Mouse (Mus musculus) E14TG2a.4 (cell line): Measurements from ENCODE around the gene Gm14137.

Source experiments
- H3K27me3 ChIP-seq: 2 replicates; pipeline ENCODE4 v1.6.1; 2014; ENCODE audit warnings: low read length, control low read depth; ENCODE audit not compliant: insufficient read depth
- H3K36me3 ChIP-seq: 2 replicates; pipeline ENCODE4 v1.6.1; 2014; ENCODE audit warnings: low read length, control low read depth; ENCODE audit not compliant: insufficient read depth
- H3K4me1 ChIP-seq: replicated peaks from 2 replicates; pipeline ENCODE4 v1.6.1; 2014; ENCODE audit warnings: low read depth, low read length, control low read depth
- H3K4me3 ChIP-seq: replicated peaks from 2 replicates; pipeline ENCODE4 v1.5.1; 2014; ENCODE audit warnings: mild to moderate bottlenecking, low read length
- H3K9me3 ChIP-seq: 2 replicates; pipeline ENCODE4 v1.6.1; 2014; ENCODE audit warnings: low read length, control low read depth
- CTCF ChIP-seq: conservative IDR thresholded peaks from 2 replicates; pipeline ENCODE4 v1.5.1; 2014; ENCODE audit warnings: low read length
- NANOG ChIP-seq: IDR thresholded peaks from 2 replicates; pipeline ENCODE4 v1.6.1; 2014; ENCODE audit warnings: borderline replicate concordance, low read length, mixed read lengths
- POU5F1 ChIP-seq: IDR thresholded peaks from 2 replicates; pipeline ENCODE4 v1.6.1; 2014; ENCODE audit warnings: low read length, borderline replicate concordance

Gene Gm14137

DNA sequence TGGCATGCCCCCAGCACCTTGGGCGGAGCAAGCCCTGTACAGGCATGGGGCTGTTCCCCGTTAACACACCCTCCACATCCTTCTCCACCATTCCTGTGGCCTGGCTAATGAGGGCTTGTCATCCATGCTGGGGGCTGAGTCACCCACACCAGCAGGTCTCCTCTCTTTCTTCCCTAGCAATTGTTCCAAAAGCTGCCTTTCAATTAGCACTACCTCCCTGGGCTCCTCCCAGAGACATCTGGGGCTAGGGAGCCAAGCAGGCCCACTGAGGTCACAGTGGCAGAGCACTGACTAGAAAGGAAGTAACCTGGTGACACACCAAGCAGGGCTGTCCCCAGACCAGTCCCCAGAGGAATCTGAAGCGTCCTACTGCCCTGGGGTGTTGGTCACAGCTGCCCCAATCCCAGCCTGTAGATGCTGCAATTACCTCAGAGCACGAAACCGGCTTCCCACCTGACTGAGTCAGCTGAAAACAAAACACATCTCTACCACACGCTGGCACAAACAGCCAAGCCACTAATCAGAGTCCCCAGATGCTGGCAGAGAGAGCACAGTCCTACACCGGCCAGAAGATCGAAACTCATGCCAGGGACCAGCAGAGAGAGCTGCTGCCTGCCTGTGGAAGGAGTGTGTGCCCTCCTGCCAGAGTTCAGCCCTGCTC, at the start of gene Gm14137:
Gene Gm14137, plus strand, starts transcription at position 519 of the 661 bp plus-strand sequence.
- H3K27me3 ChIP-seq = peaks cover 9% of the 10 kb centered on the region
- TF ChIP-seq CTCF (no peak), NANOG (no peak)
- H3K4me1 ChIP-seq = peaks cover 43% of the 10 kb centered on the region
- no peak within 1 kb of the TSS for H3K4me3 ChIP-seq
- peaks cover 16% of the 10 kb centered on the region; the same call in 1 of the 2 replicates for H3K36me3 ChIP-seq
- no peaks in the 10 kb centered on the region for H3K9me3 ChIP-seq

DNA sequence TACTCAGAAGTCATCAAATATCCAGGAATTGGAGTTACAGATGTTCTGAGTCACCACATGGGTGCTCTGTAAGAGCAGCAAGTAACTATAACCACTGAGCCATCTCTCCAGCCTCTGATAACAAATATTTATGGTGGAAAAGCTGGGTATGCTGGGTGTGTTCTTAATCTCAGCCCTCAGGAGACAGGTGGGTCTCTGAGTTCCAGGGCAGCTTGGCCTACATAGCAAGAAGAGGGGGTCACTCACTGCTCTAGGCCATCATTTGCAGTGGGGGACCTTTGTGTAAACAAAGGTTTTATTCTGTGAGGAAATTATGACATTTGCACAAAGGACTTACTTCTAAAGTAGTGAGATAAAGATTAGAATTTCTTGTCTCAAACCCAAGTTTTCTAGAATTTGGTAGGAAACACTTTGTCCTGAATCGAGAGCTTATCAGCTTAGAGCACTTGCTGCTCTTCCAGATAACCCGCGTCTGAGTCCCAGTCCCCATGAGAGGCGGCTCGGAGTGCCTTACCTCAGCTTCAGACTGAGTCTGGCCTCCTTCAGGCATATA, 37.9 kb upstream of the Gm14137 start:
- Histone ChIP-seq H3K9me3 (no peaks in the 10 kb centered on the region), H3K4me1 (0 out of 2 replicates have a peak, but pooled peaks cover 3% of the 10 kb centered on the region), H3K4me3 (no peak overlapping the region), H3K27me3 (no peaks in the 10 kb centered on the region), H3K36me3 (peaks cover 99% of the 10 kb centered on the region)
- TF ChIP-seq POU5F1 (no peak), NANOG (no peak), CTCF (no peak)

DNA sequence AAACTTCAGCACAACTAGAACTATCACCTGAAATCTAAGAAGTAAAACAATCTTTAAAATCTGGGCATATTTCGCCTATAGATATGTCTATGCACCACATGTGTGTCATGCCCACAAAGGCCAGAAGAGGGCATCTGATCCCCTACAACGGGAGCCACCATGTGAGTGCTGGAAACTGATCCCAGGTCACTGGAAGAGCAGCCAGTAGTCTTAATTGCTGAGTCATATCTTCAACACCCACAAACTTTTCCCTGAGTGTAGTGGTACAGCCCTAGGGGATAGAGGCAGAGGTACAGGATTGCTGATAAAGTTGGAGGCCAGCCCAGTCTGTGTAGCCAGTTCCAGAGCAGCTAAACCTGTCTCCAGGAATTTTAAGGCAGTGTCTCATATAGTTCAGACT, 29.1 kb upstream of the Gm14137 start:
- H3K36me3 ChIP-seq = peaks cover 97% of the 10 kb centered on the region
- no peak for TF ChIP-seq NANOG
- no peak for TF ChIP-seq POU5F1
- TF ChIP-seq CTCF = peak; percentile 65

DNA sequence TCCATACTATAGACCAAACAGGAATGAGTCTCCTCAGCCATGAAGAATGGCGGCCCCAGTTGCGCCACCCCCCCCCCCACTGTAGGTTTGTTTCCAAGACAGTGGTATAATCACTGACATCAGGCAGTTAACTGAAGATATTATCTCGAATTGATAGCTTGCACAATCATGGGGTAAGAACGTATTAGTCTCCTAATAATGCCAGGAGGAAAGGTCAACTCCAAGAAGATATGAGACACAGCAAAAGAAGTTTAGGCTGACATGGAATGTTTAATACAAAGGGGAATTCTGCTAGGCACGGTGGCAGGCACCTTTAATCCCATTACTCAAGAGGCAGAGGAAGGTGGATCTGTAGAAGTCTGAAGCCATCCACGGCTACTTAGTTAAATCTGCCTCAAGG, 27.9 kb upstream of the Gm14137 start:
- no peak overlapping the region for H3K4me3 ChIP-seq
- peaks cover 97% of the 10 kb centered on the region for H3K36me3 ChIP-seq
- TF ChIP-seq NANOG (no peak), POU5F1 (no peak), CTCF (no peak)
- H3K9me3 ChIP-seq = no peaks in the 10 kb centered on the region
- no peaks in the 10 kb centered on the region for H3K27me3 ChIP-seq
- peaks cover 53% of the 10 kb centered on the region for H3K4me1 ChIP-seq

More for the DNA sequence above, 29.1 kb upstream of the Gm14137 start:
- H3K4me1 ChIP-seq = peaks cover 53% of the 10 kb centered on the region
- H3K27me3 ChIP-seq = no peaks in the 10 kb centered on the region
- H3K9me3 ChIP-seq = no peaks in the 10 kb centered on the region
- no peak overlapping the region for H3K4me3 ChIP-seq

DNA sequence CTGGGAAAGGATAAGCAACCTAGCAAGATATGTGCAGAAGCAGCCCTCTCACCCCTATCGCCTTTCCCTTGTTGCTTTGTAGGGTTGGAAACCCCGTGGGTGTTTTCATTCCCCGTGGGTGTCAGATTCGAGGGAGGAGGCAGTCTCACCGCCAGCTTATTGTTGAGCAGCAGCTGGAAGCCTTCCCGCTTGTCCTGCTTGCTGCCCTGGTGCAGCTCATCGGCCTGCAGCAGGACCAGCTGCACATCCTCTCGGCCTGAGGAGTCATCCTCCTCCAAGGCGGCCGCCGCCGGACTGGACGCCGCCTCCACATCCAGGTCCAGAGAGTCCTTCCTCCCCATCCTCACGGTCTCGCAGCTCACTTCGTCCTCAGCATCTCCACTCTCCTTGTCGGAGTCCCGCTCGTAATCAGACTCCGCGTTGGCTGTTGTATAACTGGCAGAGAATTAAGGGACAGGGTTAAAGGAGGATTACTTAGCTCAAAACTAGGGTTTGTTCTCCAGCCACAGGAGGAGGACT, 27.1 kb upstream of the Gm14137 start:
- TF ChIP-seq CTCF (no peak), NANOG (no peak), POU5F1 (no peak)
- Histone ChIP-seq H3K4me3 (peak overlapping the region; percentile 32), H3K9me3 (no peaks in the 10 kb centered on the region), H3K4me1 (peaks cover 51% of the 10 kb centered on the region), H3K27me3 (no peaks in the 10 kb centered on the region), H3K36me3 (peaks cover 97% of the 10 kb centered on the region)

DNA sequence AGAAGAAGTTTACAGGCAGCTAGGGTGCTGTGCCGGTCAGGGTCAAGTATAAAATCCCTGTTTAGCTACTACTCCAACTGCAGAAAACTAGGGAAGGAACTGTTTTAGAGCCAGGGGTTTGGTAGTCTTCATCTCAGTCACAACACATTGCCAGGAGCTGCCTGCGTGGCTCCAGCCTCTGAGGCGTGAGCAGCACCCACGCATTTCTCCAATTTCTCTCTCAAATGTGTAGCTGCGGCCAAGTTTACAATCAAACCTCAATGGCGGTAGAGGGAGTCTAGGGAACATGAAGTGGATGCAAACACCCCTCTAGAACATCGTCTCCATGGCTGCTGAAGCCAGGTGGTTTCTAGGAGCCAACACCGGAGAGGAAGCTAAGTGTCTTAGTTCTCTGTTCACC, 26.5 kb upstream of the Gm14137 start:
- Histone ChIP-seq H3K9me3 (no peaks in the 10 kb centered on the region), H3K4me1 (peaks cover 45% of the 10 kb centered on the region), H3K4me3 (peak overlapping the region; percentile 32; the same call in 1 of the 2 replicates), H3K27me3 (no peaks in the 10 kb centered on the region), H3K36me3 (peaks cover 97% of the 10 kb centered on the region)
- TF ChIP-seq CTCF = no peak
- TF ChIP-seq NANOG = no peak
- TF ChIP-seq POU5F1 = no peak

DNA sequence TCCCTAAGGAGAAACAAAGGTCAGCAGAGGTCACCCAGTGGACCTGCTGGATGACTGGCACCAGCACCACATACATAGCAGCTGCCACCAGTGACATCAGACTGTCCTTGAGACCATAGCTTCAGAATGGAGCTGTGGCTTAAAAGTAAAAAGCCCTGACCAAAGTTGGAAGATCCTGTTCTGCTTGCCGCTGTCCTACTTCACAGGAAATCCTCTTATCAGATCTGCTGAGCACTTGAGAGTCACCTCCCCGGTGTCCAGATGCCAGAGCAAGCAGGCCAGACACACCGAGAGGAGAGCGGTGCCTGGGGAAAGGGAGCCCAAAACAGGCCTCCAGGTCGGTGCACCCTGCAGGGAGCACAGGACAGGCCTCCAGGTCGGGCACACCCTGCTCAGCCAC, 22.1 kb upstream of the Gm14137 start:
- no peak overlapping the region for H3K4me3 ChIP-seq
- H3K27me3 ChIP-seq = 0 out of 2 replicates have a peak, but pooled peaks cover 4% of the 10 kb centered on the region
- no peaks in the 10 kb centered on the region for H3K9me3 ChIP-seq
- no peak for TF ChIP-seq POU5F1
- no peak for TF ChIP-seq CTCF
- TF ChIP-seq NANOG = no peak
- H3K36me3 ChIP-seq = peaks cover 79% of the 10 kb centered on the region
- H3K4me1 ChIP-seq = peaks cover 55% of the 10 kb centered on the region

DNA sequence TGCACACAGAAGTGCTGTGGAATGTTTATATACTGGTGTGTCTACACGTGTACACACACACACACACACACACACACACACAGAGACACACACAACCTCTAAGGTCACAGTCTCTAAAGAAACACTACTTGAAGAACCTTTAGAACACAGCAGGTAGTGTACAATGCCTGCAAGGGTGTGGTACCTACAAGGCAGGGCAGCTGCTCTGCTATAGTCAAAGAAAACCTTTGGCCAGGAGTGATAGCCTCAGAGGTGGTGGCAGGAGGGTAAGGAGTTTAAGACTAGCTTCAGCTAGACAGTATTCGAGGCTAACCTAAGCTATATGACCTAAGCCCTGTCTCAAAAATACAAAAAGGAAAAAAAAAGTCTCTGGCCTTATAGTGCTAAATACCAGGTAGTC, 19.6 kb upstream of the Gm14137 start:
- Histone ChIP-seq H3K4me1 (peaks cover 35% of the 10 kb centered on the region), H3K9me3 (no peaks in the 10 kb centered on the region), H3K4me3 (no peak overlapping the region), H3K27me3 (0 out of 2 replicates have a peak, but pooled peaks cover 4% of the 10 kb centered on the region), H3K36me3 (peaks cover 55% of the 10 kb centered on the region)
- TF ChIP-seq POU5F1 = no peak
- TF ChIP-seq NANOG = no peak
- TF ChIP-seq CTCF = no peak
